Mouse (Mus musculus) heart, postnatal 0 days (tissue): ENCODE data around the gene Ap1s3.

ENCODE experiments used
- CTCF ChIP-seq: IDR thresholded peaks from 2 replicates; pipeline ENCODE4 v1.5.1; 2016; ENCODE audit warnings: antibody characterized with exemption, control low read depth, low read depth
- EP300 ChIP-seq: IDR thresholded peaks from 2 replicates; pipeline ENCODE4 v1.6.1; 2016; ENCODE audit warnings: antibody characterized with exemption, low read depth

GRCm38 (mm10) chr1:79619434-79619833 lies 52.3 kb downstream of the Ap1s3 start:
- no peak for TF ChIP-seq CTCF
- no peak for TF ChIP-seq EP300
